ENCODE assay signal across 16 mouse cellular contexts in the genomic region with DNA sequence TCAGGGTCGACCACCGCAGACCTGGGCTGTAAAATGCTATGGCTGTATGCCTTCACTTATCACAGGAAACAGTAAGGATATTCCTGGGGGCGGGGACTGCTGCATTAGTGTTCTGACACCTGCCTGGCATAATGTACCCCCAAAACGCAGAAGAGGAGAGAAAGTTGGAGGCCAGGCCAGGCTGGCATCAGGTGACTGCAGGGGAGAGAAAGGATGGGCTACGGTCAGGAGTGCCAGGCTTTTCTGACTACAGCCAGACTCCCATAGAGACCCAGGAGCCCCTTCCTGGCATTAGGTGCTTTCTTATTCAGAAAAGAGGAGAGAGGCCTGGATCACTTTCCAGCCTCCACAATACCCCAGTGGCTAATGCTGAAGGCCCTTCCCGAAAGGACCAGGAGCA.
"Had no signal": no experiment of that assay in that cellular context is flagged by ENCODE, and none has a peak within 500 bp of the region (broad histone marks: within the 10 kb centered on the region; RNA-seq: fewer than 3 reads in every experiment).

No protein-coding gene starts in this region.

- DNase-seq: kidney, adult 2 months; kidney, postnatal 25 days; layer of hippocampus, adult 9-11 months; liver, postnatal 0 days; lung, embryonic 14.5 days; thymus, adult 2 months; thymus, postnatal 25 days had no signal

- H3K9ac ChIP-seq: liver, embryonic 14.5 days; liver, postnatal 0 days; lung, embryonic 14.5 days; midbrain, embryonic 12.5 days; midbrain, embryonic 15.5 days had no signal

- H3K27ac ChIP-seq: kidney, postnatal 0 days; layer of hippocampus, adult 2 months; liver, embryonic 14.5 days; macrophage; midbrain, embryonic 12.5 days; midbrain, embryonic 15.5 days had no signal

- H3K9me3 ChIP-seq: midbrain, embryonic 12.5 days; midbrain, embryonic 15.5 days had no signal

- H3K4me3 ChIP-seq: layer of hippocampus, adult 2 months; midbrain, embryonic 12.5 days; midbrain, embryonic 15.5 days; myocyte had no signal

- H3K36me3 ChIP-seq: midbrain, embryonic 12.5 days; midbrain, embryonic 15.5 days had no signal

- H3K4me2 ChIP-seq: liver, embryonic 11.5 days; lung, embryonic 14.5 days; midbrain, embryonic 12.5 days; midbrain, embryonic 15.5 days had no signal

- ATAC-seq: liver, postnatal 0 days; lung, postnatal 0 days; midbrain, embryonic 15.5 days had no signal

- H3K27me3 ChIP-seq: midbrain, embryonic 15.5 days had no signal
